Mouse (Mus musculus) liver, embryonic 14.5 days (tissue): ENCODE results near the gene Cyp51.
"Not testable (repeated sequence)": the region's sequence is repeated elsewhere in the genome, so short reads cannot be mapped to it uniquely, and the experiment has no call there.

Experiments
- CTCF ChIP-seq: IDR thresholded peaks from 2 replicates; pipeline ENCODE4 v1.5.1; 2016; ENCODE audit warnings: antibody characterized with exemption, low read depth, control low read depth
- EP300 ChIP-seq: IDR thresholded peaks from 2 replicates; pipeline ENCODE4 v1.6.1; 2016; ENCODE audit warnings: antibody characterized with exemption, low read depth

- not testable (repeated sequence) for TF ChIP-seq CTCF, EP300
Observed at GRCm38 (mm10) chr5:4107056-4107455, 2.5 kb upstream of the Cyp51 start.
